Mouse (Mus musculus) cortical plate, adult 2 months (tissue): ENCODE data around the gene Plxnc1. TPM values are rescaled to one million over a fixed set of nuclear protein-coding genes. Genes with fewer than 3 reads are reported as not detected.
A peak's percentile ranks its signal among the peaks of the same experiment; 100 is the strongest.

Experiments used
- H3K27ac ChIP-seq: fragments of 200-500 bp; 2 replicates; pipeline ENCODE4 v1.5.1; 2012; ENCODE audit warnings: low read length, control low read depth, inconsistent platforms; ENCODE audit not compliant: insufficient read depth
- H3K4me1 ChIP-seq: fragments of 200-500 bp; 2 replicates; pipeline ENCODE4 v1.6.1; 2011; ENCODE audit warnings: low read length; ENCODE audit not compliant: control insufficient read depth, insufficient read depth
- H3K4me3 ChIP-seq: fragments of 200-500 bp; 2 replicates; pipeline ENCODE4 v1.5.1; 2011; ENCODE audit warnings: mild to moderate bottlenecking, low read length, control low read depth; ENCODE audit not compliant: insufficient read depth
- CTCF ChIP-seq: fragments of 200-500 bp; IDR thresholded peaks from 2 replicates; pipeline ENCODE4 v1.5.1; 2011; ENCODE audit warnings: mild to moderate bottlenecking, control low read depth, low read length; ENCODE audit not compliant: insufficient read depth; ENCODE audit errors: extremely low read depth
- POLR2A ChIP-seq: fragments of 200-500 bp; IDR thresholded peaks from 2 replicates; pipeline ENCODE4 v1.6.1; 2011; ENCODE audit warnings: mild to moderate bottlenecking, low read length, control low read depth; ENCODE audit not compliant: insufficient read depth; ENCODE audit errors: extremely low read depth
- polyA plus RNA-seq: library from polyadenylated mRNA; depleted of rRNA; stranded (reverse); fragments of >200 nt; gene quantifications from 2 replicates; pipeline ENCODE4 v1.2.3, GENCODE M21; 2012

Plxnc1 gene
- polyA plus RNA-seq, 1 experiment = 14.0 TPM

DNA sequence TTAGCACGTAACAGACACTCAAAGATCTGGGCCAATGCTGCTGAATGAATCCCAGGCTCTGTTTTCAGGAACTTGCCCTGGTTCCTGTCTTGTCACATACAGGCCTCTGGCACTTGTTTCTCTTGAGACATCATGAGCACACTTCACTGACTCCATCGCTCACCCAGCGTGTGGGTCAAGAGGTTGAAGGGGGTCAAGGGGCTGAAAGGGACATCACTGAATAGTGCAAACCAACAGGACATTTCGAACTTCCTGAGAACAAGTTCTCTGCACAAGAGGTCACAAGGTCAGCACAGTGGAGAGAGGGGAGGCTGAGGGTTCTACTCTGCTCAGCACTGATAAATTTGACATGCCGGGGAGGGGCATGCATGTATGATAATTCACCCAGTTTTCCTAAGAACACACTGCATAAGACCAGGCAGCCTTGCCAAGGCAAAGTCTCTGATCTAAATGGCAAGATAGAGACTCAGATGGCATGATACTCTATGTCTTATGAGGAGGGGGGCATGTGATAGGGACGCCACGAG is 134.6 kb downstream of the Plxnc1 start:
- Histone ChIP-seq H3K4me1 (peaks cover 2% of the 10 kb centered on the region), H3K27ac (no peak overlapping the region)
- TF ChIP-seq POLR2A = no peak
- no peak for TF ChIP-seq CTCF

DNA sequence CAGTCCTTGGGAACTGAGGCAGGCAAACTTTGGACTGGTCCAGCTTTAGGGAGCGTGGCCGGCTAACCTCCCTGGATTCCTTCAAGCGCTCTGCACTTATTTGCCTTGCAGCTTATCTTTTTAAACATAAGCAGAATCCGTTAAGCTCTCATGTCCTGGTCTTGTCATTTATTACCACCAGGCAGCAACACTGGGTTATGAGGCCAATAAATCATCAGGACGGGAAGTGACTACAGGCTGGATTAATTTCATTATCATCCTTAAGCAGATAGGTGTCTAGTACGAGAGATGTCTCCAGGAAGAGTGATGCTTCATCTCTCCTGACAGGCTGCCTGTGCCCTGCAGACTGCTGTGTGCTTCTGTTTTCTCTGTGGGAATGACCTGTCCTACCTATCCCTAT is 136.4 kb downstream of the Plxnc1 start:
- Histone ChIP-seq H3K27ac (no peak overlapping the region), H3K4me1 (peaks cover 6% of the 10 kb centered on the region)
- TF ChIP-seq POLR2A (no peak), CTCF (no peak)

More for the DNA sequence above, 134.6 kb downstream of the Plxnc1 start:
- H3K4me3 ChIP-seq = no peak overlapping the region

DNA sequence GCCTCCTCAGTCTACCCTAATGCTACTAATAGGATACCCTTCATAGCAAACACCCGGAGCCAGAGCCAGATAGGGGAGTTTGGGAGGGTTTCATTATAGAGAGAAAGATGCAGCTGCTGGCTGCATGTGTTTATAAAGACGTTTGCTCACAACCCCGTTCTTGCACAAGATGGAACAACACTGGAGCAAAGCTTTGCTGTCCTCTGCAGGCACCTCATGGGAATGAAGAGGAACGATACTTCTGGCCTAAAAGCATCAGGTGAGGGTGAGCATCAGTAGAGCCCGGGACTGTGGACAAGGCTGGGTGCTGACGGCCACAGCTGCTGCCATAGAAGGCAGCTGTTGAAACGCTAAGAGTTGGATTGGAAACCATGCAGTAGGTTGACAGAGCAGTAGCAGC is 137.3 kb downstream of the Plxnc1 start:
- no peak overlapping the region for H3K4me3 ChIP-seq
- H3K4me1 ChIP-seq = peaks cover 3% of the 10 kb centered on the region; the same call in 1 of the 2 replicates
- TF ChIP-seq CTCF (peak; percentile 22; the same call in 1 of the 2 replicates), POLR2A (no peak)
- no peak overlapping the region for H3K27ac ChIP-seq

More for the DNA sequence above, 136.4 kb downstream of the Plxnc1 start:
- H3K4me3 ChIP-seq = no peak overlapping the region

DNA sequence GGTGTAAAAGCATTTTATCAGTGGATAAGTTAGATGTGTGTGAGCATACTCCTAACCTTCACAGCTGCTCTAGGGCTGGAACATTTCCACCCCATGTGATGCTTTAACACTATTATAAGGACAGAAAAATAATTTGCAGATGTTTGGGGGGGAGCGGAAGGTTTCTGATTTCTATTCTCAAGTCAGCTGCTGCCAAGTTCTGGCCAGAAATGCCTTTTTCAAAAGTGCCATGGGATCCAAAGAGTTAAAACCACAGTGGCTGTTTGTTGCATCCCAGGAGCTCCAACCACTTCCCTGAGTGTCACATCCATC is 139.8 kb downstream of the Plxnc1 start:
- no peak for TF ChIP-seq CTCF
- no peak for TF ChIP-seq POLR2A
- peaks cover 3% of the 10 kb centered on the region; the same call in 1 of the 2 replicates for H3K4me1 ChIP-seq
- no peak overlapping the region for H3K4me3 ChIP-seq
- no peak overlapping the region for H3K27ac ChIP-seq

DNA sequence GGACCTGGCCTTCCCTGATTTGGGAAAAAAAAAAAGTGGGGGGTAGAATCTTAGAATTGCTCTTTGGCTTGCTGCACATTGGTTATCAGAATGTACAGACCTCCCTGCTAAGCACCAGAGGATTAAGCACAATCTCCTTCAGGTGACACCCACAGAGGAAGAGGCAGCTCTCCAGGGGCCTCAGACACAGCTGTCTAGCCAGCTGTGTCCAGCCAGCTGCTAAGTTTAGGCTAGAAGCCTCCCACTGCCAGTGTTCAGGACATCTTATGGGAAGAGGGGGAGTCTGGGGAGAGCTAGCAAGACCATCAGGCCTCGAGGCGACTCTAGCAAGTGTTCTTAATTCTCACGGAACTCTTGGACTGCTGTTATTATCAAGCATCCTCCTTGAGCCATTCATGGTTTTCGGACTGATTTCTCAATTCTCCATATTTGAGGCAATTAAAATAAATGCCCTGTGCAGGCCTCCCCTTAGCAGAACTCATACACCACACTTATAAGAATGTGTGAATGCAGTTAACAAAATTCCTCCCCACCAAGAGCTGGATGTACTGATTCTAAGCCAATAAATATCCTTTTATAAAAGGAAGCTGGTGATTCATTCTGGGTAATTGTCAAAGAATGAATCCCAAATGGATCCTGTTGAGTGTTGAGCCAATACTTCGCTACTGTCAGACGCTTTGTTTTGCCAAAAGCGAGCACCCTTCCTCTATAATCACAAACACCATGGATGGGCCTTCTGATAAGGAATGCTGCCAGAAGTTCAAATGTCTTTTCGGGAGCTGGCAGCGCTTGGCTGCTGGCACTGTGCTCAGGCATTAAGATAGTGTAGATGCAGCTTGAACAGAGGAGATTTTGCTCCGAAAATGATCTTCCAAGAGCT is 140.4 kb downstream of the Plxnc1 start:
- no peak overlapping the region for H3K27ac ChIP-seq
- TF ChIP-seq CTCF (no peak), POLR2A (no peak)
- H3K4me1 ChIP-seq = peaks cover 3% of the 10 kb centered on the region; the same call in 1 of the 2 replicates
- H3K4me3 ChIP-seq = no peak overlapping the region

DNA sequence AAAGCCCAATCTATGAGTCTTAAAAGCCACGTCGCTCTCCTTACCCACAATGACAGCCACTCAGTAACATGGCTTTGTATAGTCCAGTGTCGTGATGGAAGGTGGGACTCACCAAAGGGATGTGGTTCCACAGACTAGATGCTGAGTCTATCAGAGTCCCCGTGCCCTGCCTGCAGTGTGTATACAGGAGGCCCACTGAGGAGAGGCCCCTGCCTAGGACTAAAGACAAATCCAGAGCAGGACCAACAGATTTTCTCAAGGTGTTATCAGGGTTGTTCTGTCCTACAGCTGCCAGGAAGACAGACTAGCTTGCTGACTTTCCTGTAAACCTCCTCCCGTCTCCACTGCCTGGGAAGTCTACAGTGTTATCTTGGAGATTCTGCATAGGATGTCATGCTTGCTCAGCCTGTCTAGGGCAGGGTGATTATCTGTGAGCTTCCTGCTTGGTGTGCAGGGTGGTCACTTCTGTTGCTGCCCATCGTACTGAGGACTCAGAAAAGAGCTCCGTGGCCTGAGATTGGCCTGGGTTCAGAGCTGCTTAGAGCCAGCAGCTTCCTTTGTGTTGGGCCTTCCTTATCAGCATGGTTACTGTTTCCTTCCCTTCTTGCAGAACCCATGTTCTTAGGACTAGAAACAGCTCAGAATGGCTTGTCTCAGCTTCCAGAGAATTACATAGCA is 143.8 kb downstream of the Plxnc1 start:
- Histone ChIP-seq H3K4me1 (peaks cover 6% of the 10 kb centered on the region; the same call in 1 of the 2 replicates), H3K4me3 (no peak overlapping the region), H3K27ac (no peak overlapping the region)
- TF ChIP-seq CTCF = no peak

DNA sequence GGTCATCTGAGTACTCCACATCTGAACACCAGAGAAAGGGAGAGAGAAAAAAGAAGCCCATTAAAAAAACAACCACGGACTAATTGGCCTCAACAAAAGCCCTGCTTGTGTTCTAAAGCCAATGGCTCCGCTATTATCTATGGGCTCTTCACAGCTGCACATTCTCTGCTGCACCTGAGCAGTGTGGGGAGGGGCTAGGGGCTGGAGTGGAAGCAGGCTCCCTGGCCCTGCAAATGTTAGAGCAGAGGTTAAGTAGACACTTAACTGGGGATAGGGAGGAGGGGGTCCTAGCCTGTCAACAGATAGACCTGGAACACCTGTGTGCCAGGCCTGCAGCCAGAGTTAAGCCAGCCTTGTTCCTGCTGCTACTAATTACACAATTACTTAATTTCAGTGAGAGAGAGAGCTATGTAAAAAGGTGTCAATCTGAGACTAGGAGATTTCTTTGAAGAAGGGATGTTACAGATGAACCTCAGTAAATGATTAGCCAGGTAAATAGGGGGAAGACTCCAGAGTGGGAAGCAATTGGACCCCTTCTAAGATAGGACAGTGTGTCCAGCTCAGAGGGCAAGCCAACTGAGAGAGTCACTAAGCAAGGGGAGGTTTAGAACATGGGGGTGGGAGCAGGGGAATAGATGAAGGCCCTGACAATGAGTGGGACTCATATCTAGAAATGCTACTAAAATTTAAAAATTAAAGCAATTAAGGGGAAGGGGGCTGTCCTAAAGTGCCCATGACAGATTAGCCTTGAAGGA is 145.0 kb downstream of the Plxnc1 start:
- no peak for TF ChIP-seq CTCF
- TF ChIP-seq POLR2A = no peak
- no peak overlapping the region for H3K27ac ChIP-seq
- H3K4me3 ChIP-seq = no peak overlapping the region
- peaks cover 6% of the 10 kb centered on the region; the same call in 1 of the 2 replicates for H3K4me1 ChIP-seq

DNA sequence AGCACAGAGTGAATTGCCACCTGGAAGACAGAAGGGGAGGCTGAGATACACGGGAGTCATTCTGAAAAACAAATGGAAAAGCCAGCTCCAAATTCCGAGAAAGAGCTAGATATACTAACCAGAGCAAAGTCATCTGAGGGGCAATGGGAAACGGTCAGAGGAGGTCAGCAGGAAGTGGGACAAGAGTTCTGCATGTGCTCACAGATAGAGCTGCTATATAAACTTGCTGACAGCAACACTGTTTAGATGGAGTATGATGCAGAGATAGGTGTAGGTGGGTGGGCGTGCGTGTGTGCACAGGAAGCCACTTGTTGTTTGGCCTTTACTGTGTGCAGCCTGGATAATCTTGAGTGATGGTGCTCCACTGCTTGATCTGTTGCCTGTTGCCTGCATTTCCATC is 146.5 kb downstream of the Plxnc1 start:
- H3K27ac ChIP-seq = no peak overlapping the region
- H3K4me1 ChIP-seq = peaks cover 6% of the 10 kb centered on the region; the same call in 1 of the 2 replicates
- H3K4me3 ChIP-seq = no peak overlapping the region
- TF ChIP-seq CTCF = no peak
- TF ChIP-seq POLR2A = no peak

DNA sequence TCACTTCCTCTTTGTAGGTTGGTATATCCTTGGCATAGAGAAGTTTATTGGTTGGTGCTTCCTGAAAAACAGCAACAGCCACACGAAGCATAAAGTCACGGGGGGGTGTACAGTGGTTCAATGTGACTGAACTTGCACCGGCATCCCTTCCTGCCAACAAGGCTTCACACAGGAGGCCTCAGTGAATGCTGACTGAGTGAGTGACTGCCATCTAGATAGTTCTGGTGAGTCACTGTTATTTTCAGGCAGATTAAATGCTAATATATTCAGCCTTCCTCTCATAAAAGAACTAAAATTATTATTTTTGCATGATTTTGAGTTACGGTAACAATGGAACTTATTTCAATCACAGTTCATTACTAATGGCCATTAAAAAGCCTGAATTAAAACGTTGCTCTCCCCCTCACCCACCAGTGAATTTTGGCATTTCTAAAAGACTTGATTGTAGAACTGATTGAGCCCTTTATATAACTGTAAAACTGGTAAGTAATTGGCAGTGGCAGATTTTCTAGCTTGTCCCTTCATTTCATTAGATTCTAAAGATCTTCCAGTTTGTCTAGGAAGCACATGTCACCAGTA is 149.9 kb downstream of the Plxnc1 start:
- H3K27ac ChIP-seq = no peak overlapping the region
- peaks cover 6% of the 10 kb centered on the region; the same call in 1 of the 2 replicates for H3K4me1 ChIP-seq
- no peak overlapping the region for H3K4me3 ChIP-seq
- no peak for TF ChIP-seq CTCF
- TF ChIP-seq POLR2A = no peak
